Mouse (Mus musculus) activated CD4-positive, CD25-positive, alpha-beta regulatory T cell, adult 9 weeks (primary cell): ENCODE data around the gene Pi4kb. TPM values are rescaled to one million over a fixed set of nuclear protein-coding genes. Genes with fewer than 3 reads are reported as not detected.

Source experiments
- polyA plus RNA-seq: library from polyadenylated mRNA; unstranded; fragments of 100-300 nt; shearing (Covaris generic); gene quantifications from one replicate; pipeline ENCODE4 v1.2.1, GENCODE M21; 2017

Gene Pi4kb
- 17.3 TPM for polyA plus RNA-seq

GRCm38 (mm10) chr3:94974528-94975422 is at the start of gene Pi4kb:
Gene Pi4kb, plus strand, starts transcription at chr3:94974731.

GRCm38 (mm10) chr3:94932809-94933564 is 41.5 kb upstream of the Pi4kb start, which contains the start of gene Selenbp1:
Gene Selenbp1, plus strand, starts transcription at chr3:94933056.

GRCm38 (mm10) chr3:94953764-94954616 is 20.5 kb upstream of the Pi4kb start, which contains the start of gene Rfx5:
Gene Rfx5, plus strand, starts transcription at chr3:94954075.

GRCm38 (mm10) chr3:95015337-95015872 is 40.9 kb downstream of the Pi4kb start, which contains the start of gene Zfp687:
Gene Zfp687, minus strand, starts transcription at chr3:95015448.

GRCm38 (mm10) chr3:95042166-95042837 is 67.8 kb downstream of the Pi4kb start, which contains the start of gene Psmd4:
Gene Psmd4, minus strand, starts transcription at chr3:95042614.

Other genes starting within 250 kb of the Pi4kb start
- gene Cgn, start 188.2 kb upstream of the Pi4kb start, polyA plus RNA-seq, result not detected
- gene Pogz, start 137.2 kb upstream of the Pi4kb start, polyA plus RNA-seq, result 17.9 TPM
- gene Psmb4, start 87.8 kb upstream of the Pi4kb start, polyA plus RNA-seq, result 382 TPM
- gene Selenbp1, start 41.7 kb upstream of the Pi4kb start, polyA plus RNA-seq, result 4.7 TPM
- gene Rfx5, start 20.7 kb upstream of the Pi4kb start, polyA plus RNA-seq, result 22.5 TPM
- 84.8 TPM for gene Zfp687, start 40.7 kb downstream of the Pi4kb start, polyA plus RNA-seq
- gene Psmd4, start 67.9 kb downstream of the Pi4kb start, polyA plus RNA-seq, result 296 TPM
- gene Pip5k1a, start 132.2 kb downstream of the Pi4kb start, polyA plus RNA-seq, result 36.4 TPM
- gene Vps72, start 136.3 kb downstream of the Pi4kb start, polyA plus RNA-seq, result 118 TPM
- gene Tmod4, start 149.7 kb downstream of the Pi4kb start, polyA plus RNA-seq, result 2.9 TPM
- gene Scnm1, start 159.3 kb downstream of the Pi4kb start, polyA plus RNA-seq, result 117 TPM
- gene Lysmd1, start 159.4 kb downstream of the Pi4kb start, polyA plus RNA-seq, result 31.2 TPM
- 264 TPM for gene Tnfaip8l2, start 167.6 kb downstream of the Pi4kb start, polyA plus RNA-seq
- gene Sema6c, start 185.7 kb downstream of the Pi4kb start, polyA plus RNA-seq, result 0.38 TPM
- gene Gabpb2, start 243.2 kb downstream of the Pi4kb start, polyA plus RNA-seq, result 37.4 TPM